Mouse (Mus musculus) cerebellum, adult (tissue): ENCODE measurements at regions not wholly inside any gene's neighbourhood (a gene's known extent, or its start where the extent isn't known, plus 50 kb on each side); places are given as distances from the start of the nearest gene placed in this dataset.
A peak's percentile ranks its signal among the peaks of the same experiment; 100 is the strongest.

Experiments
- ATAC-seq: cut with Nextera tagmentation; 2 replicates; pipeline ENCODE4 v1.9.2; 2017; ENCODE audit warnings: mild to moderate bottlenecking, moderate library complexity, mixed read lengths; ENCODE audit not compliant: insufficient number of reproducible peaks, low FRiP score, low TSS enrichment

GRCm38 (mm10) chr12:99096930-99097617 lies 176.7 kb downstream of the Ttc8 start:
- ATAC-seq: peak; percentile 77

DNA sequence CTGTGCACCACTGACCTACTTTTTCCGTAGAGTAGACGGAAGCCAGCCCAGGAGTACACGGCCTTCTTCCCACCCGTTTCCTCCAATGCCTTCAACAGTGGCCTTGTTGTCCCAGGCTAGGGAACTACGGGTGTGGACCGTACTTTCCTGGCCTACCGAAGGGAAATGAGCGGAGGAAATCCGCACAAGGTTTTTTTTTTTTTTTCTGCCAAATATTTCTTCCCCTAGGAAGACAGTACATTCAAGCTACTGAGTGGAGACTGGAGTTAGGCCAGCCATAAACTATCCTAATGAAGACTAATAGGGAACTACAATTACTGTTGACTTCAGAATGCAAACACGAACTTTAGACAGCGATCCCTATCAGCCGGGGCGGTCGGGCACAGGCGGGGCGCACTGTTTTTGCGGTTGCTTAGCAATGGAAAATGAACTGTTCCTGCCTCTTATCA lies 177.3 kb downstream of the Ttc8 start:
- ATAC-seq: peak; percentile 29; the same call in 1 of the 2 replicates

DNA sequence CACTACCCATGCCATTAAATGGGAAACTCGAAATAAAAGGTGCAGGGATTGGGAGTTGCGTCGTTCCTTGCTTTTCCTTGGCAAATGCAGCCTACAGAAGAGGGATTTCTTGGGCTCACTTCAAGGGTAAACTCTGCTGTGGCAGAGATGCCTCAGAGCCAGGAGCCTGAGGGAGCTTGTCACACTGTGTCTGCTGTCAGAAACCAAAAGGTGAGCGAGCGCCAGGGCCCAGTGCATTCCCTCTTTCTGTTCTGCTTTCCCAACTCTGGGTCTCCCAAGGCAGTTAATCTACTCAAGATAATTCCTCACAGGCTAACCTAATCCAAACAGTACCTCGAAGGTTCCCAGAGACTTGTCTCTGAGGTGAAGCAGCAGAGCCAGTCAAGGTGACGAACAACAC lies 179.5 kb downstream of the Ttc8 start:
- ATAC-seq: no peak

GRCm38 (mm10) chr12:99108616-99109015 lies 188.2 kb downstream of the Ttc8 start:
- no peak for ATAC-seq

DNA sequence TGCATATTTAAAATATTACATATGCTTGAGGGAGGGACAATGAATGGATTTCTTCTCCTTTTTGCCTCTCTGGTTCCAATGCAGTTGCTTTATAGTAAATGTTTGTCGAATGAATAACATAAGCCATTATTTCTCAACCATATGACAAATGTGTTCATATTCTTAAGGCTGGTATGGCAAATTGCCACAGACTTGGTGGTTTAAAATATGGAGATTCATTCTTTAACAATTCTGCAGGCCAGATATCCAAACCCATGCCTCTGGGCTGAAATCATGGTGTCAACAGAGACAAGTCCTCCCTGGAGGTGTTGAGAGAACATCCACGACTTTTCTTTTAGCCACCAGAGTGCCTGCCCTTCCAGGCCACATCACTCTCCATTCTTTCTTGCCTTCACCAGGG lies 193.4 kb downstream of the Ttc8 start:
- ATAC-seq: no peak

GRCm38 (mm10) chr12:99116491-99116890 lies 196.1 kb downstream of the Ttc8 start:
- ATAC-seq: no peak

DNA sequence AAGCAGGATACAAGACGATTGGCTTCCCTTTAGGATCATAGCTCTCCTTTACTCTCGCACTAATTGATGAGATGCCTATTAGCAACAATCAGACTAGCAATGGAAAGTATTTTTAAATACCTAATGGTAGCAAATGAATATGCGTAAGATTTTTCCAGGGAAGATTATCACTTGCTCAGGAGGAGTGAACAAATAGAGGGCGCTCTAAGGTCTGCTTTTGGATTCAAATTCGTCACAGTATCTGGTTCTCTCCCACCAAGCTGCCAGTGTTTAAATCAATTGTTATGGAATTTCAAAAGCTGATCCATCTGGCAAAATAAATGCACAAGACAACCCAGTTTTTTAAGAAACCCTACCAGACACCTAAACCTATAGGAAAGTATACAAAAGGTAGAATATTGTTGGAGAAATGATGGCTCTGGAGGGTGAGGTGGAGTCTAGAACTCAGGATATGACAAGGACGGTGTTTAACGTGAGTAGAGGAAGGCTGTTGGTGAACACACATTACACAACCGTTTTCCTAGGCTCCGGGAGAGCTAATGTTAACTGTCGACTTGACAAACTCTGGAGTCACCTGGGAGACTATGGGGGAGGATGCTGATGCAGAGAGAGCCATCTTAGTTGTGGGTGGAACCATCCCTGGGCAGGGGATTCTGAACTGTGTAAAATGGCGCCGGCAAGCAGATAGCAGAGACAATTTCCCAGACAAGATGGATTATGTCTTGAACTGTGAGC lies 198.2 kb downstream of the Ttc8 start:
- ATAC-seq: no peak

- no peak for ATAC-seq
These were observed 199.6 kb downstream of the Ttc8 start for GRCm38 (mm10) chr12:99119966-99120365.

DNA sequence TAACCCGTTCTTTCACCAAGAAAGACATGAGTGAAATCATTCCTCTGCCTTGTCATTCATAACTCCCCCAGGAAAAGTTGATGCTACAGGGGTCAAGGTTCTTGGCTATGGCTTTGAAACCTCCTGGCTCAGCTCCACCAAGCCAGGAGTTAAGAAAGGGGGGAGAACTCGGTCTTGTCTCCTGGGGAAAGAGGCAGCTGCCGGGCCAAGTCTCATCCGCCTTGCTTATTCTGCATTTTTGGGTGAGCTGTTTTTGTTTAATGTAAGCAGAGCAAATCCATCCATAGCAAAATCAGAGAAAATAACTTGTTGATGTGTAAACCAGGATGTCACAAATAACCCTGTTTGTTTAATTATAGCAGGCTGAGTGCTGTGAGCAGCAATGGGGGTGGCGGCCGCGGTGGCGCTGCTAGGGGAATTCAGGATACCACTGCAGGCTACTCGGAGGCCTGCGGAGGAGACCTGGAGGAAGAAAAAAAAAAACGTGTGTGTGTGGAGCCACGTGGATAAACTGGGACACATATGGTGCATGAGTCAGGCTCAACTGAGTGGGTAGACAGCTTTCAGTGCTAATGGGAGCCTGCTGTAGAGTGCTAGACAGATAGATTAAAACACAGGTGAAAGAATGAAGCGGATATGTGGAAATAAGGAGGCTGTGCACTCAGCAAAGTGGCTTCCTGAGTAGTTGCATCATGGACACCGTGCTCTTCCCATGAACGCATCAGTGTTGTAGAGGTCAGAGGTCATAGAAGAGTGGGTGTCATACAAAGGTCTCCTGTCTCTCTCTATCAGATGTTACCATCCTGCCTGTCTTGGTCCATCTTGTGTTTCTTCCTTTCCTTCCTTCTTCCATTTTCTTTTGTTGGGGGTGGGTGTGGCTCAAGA lies 203.5 kb downstream of the Ttc8 start:
- ATAC-seq: peak; percentile 66

GRCm38 (mm10) chr12:99126129-99126528 lies 205.8 kb downstream of the Ttc8 start:
- no peak for ATAC-seq
